Mouse (Mus musculus) hindbrain, embryonic 10.5 days (tissue): Measurements from ENCODE around the gene Ctsd. TPM values are rescaled to one million over a fixed set of nuclear protein-coding genes. Genes with fewer than 3 reads are reported as not detected.

ENCODE experiments used
- DNase-seq: peaks from one replicate; pipeline ENCODE4 v3.0.0-alpha.2; 2017; ENCODE audit warnings: low spot score
- H3K27ac ChIP-seq: fragments of 300-500 bp; sonication (generic); 2 replicates; pipeline ENCODE4 v1.5.1; 2016; ENCODE audit warnings: mild to moderate bottlenecking, moderate library complexity
- H3K27me3 ChIP-seq: fragments of 300-500 bp; sonication (generic); 2 replicates; pipeline ENCODE4 v1.6.1; 2016; ENCODE audit warnings: mild to moderate bottlenecking; ENCODE audit not compliant: poor library complexity, insufficient read depth, severe bottlenecking
- H3K36me3 ChIP-seq: fragments of 300-500 bp; sonication (generic); 2 replicates; pipeline ENCODE4 v1.6.1; 2016; ENCODE audit warnings: mild to moderate bottlenecking, moderate library complexity
- H3K4me1 ChIP-seq: fragments of 300-500 bp; sonication (generic); replicated peaks from 2 replicates; pipeline ENCODE4 v1.6.1; 2016; ENCODE audit warnings: mild to moderate bottlenecking
- H3K4me3 ChIP-seq: fragments of 300-500 bp; sonication (generic); 2 replicates; pipeline ENCODE4 v1.5.1; 2016; ENCODE audit warnings: mild to moderate bottlenecking, moderate library complexity
- H3K9me3 ChIP-seq: fragments of 300-500 bp; sonication (generic); 2 replicates; pipeline ENCODE4 v1.6.1; 2016; ENCODE audit warnings: mild to moderate bottlenecking, moderate library complexity
- WGBS: fragments of 180-500 bp; shearing (Covaris S2); methylation state at CpG from one replicate; pipeline ENCODE4 v1.1.7; 2016; 5-methylcytosine and 5-hydroxymethylcytosine counted together
- polyA plus RNA-seq: library from polyadenylated mRNA; unstranded; fragments of >200 nt; fragmentation: Nextera tagmentation; extraction: Ambion mirVana; gene quantifications from 2 replicates; pipeline ENCODE4 v1.2.1, GENCODE M21; 2016

Gene Ctsd
- polyA plus RNA-seq, 1 experiment from 2014 or later, result 198 TPM

GRCm38 (mm10) chr7:142395472-142395871 is 7.6 kb upstream of the Ctsd start:
- 82% methylated on average over 4 of the region's 4 CpGs for WGBS
- H3K27me3 ChIP-seq, result 0 out of 2 replicates have a peak, but pooled peaks cover 4% of the 10 kb centered on the region

GRCm38 (mm10) chr7:142394261-142395190 is 6.7 kb upstream of the Ctsd start:
- Histone ChIP-seq H3K9me3 (no peaks in the 10 kb centered on the region), H3K36me3 (no peaks in the 10 kb centered on the region), H3K27me3 (0 out of 2 replicates have a peak, but pooled peaks cover 8% of the 10 kb centered on the region), H3K4me3 (no peak overlapping the region), H3K4me1 (peaks cover 13% of the 10 kb centered on the region; the same call in 1 of the 2 replicates), H3K27ac (no peak overlapping the region)
- WGBS, result 71% methylated on average over 6 of the region's 6 CpGs
- DNase-seq, result no peak

More at GRCm38 (mm10) chr7:142395472-142395871, 7.6 kb upstream of the Ctsd start:
- Histone ChIP-seq H3K27ac (no peak overlapping the region), H3K36me3 (no peaks in the 10 kb centered on the region), H3K9me3 (no peaks in the 10 kb centered on the region), H3K4me1 (peaks cover 16% of the 10 kb centered on the region; the same call in 1 of the 2 replicates), H3K4me3 (no peak overlapping the region)
- no peak for DNase-seq

GRCm38 (mm10) chr7:142393191-142393590 is 5.4 kb upstream of the Ctsd start:
- peak overlapping the region; percentile 37 for H3K27ac ChIP-seq
- 0 out of 2 replicates have a peak, but pooled peaks cover 8% of the 10 kb centered on the region for H3K27me3 ChIP-seq
- peaks cover 13% of the 10 kb centered on the region; the same call in 1 of the 2 replicates for H3K4me1 ChIP-seq
- H3K9me3 ChIP-seq, result no peaks in the 10 kb centered on the region
- H3K4me3 ChIP-seq, result no peak overlapping the region
- no peaks in the 10 kb centered on the region for H3K36me3 ChIP-seq
- 28% methylated on average over 4 of the region's 4 CpGs for WGBS
- no peak for DNase-seq

GRCm38 (mm10) chr7:142391609-142392008 is 3.8 kb upstream of the Ctsd start:
- no peaks in the 10 kb centered on the region for H3K36me3 ChIP-seq
- H3K4me3 ChIP-seq, result no peak overlapping the region
- H3K4me1 ChIP-seq, result peaks cover 20% of the 10 kb centered on the region
- no peak for DNase-seq
- 0 out of 2 replicates have a peak, but pooled peaks cover 6% of the 10 kb centered on the region for H3K27me3 ChIP-seq
- WGBS, result 70% methylated on average over 4 of the region's 4 CpGs
- H3K9me3 ChIP-seq, result no peaks in the 10 kb centered on the region
- no peak overlapping the region for H3K27ac ChIP-seq

GRCm38 (mm10) chr7:142391108-142391507 is 3.3 kb upstream of the Ctsd start:
- WGBS, result 81% methylated on average over 3 of the region's 3 CpGs
- Histone ChIP-seq H3K4me3 (no peak overlapping the region), H3K36me3 (no peaks in the 10 kb centered on the region), H3K4me1 (peaks cover 25% of the 10 kb centered on the region), H3K27me3 (0 out of 2 replicates have a peak, but pooled peaks cover 6% of the 10 kb centered on the region), H3K27ac (no peak overlapping the region), H3K9me3 (no peaks in the 10 kb centered on the region)
- no peak for DNase-seq

GRCm38 (mm10) chr7:142389961-142390650 is 2.3 kb upstream of the Ctsd start:
- DNase-seq, result no peak
- no peaks in the 10 kb centered on the region for H3K9me3 ChIP-seq
- WGBS, result 84% methylated on average over 3 of the region's 3 CpGs
- no peak overlapping the region for H3K4me3 ChIP-seq
- H3K4me1 ChIP-seq, result peaks cover 31% of the 10 kb centered on the region
- H3K36me3 ChIP-seq, result peaks cover 5% of the 10 kb centered on the region
- H3K27me3 ChIP-seq, result 0 out of 2 replicates have a peak, but pooled peaks cover 6% of the 10 kb centered on the region
- no peak overlapping the region for H3K27ac ChIP-seq

GRCm38 (mm10) chr7:142388740-142389139 is 902 bp upstream of the Ctsd start:
- peak overlapping the region; percentile 92; the same call in 1 of the 2 replicates for H3K27ac ChIP-seq
- WGBS, result 91% methylated on average over 2 of the region's 2 CpGs

GRCm38 (mm10) chr7:142388198-142388597 is 360 bp upstream of the Ctsd start:
- Histone ChIP-seq H3K27me3 (0 out of 2 replicates have a peak, but pooled peaks cover 6% of the 10 kb centered on the region), H3K9me3 (no peaks in the 10 kb centered on the region), H3K4me1 (peaks cover 31% of the 10 kb centered on the region), H3K4me3 (peak overlapping the region; percentile 92), H3K36me3 (peaks cover 25% of the 10 kb centered on the region), H3K27ac (peak overlapping the region; percentile 92)
- no peak for DNase-seq
- WGBS, result 98% methylated on average over 1 of the region's 1 CpGs

More at GRCm38 (mm10) chr7:142388740-142389139, 902 bp upstream of the Ctsd start:
- Histone ChIP-seq H3K36me3 (peaks cover 19% of the 10 kb centered on the region), H3K4me3 (no peak overlapping the region), H3K27me3 (0 out of 2 replicates have a peak, but pooled peaks cover 6% of the 10 kb centered on the region), H3K9me3 (no peaks in the 10 kb centered on the region), H3K4me1 (peaks cover 31% of the 10 kb centered on the region)
- DNase-seq, result no peak

- DNase-seq, result no peak
- 65% methylated on average over 6 of the region's 6 CpGs for WGBS
- H3K27ac ChIP-seq, result peak overlapping the region; percentile 92
- H3K9me3 ChIP-seq, result no peaks in the 10 kb centered on the region
- H3K36me3 ChIP-seq, result peaks cover 39% of the 10 kb centered on the region
- 0 out of 2 replicates have a peak, but pooled peaks cover 6% of the 10 kb centered on the region for H3K27me3 ChIP-seq
- H3K4me1 ChIP-seq, result peaks cover 24% of the 10 kb centered on the region
- H3K4me3 ChIP-seq, result peak overlapping the region; percentile 92
These were observed 1.1 kb downstream of the Ctsd start for GRCm38 (mm10) chr7:142386621-142387201.

GRCm38 (mm10) chr7:142385742-142386403 is 2.0 kb downstream of the Ctsd start:
- H3K4me3 ChIP-seq, result peak overlapping the region; percentile 92

GRCm38 (mm10) chr7:142384306-142384705 is 3.5 kb downstream of the Ctsd start:
- DNase-seq, result no peak
- peaks cover 24% of the 10 kb centered on the region for H3K4me1 ChIP-seq
- H3K4me3 ChIP-seq, result no peak overlapping the region
- H3K27ac ChIP-seq, result no peak overlapping the region
- WGBS, result 91% methylated on average over 10 of the region's 10 CpGs
- H3K36me3 ChIP-seq, result peaks cover 63% of the 10 kb centered on the region
- no peaks in the 10 kb centered on the region for H3K9me3 ChIP-seq
- no peaks in the 10 kb centered on the region for H3K27me3 ChIP-seq

More at GRCm38 (mm10) chr7:142385742-142386403, 2.0 kb downstream of the Ctsd start:
- H3K27me3 ChIP-seq, result 0 out of 2 replicates have a peak, but pooled peaks cover 6% of the 10 kb centered on the region
- WGBS, result 91% methylated on average over 3 of the region's 3 CpGs
- 0 out of 2 replicates have a peak overlapping the region, but pooled peaks have one; percentile 92 for H3K27ac ChIP-seq
- H3K36me3 ChIP-seq, result peaks cover 48% of the 10 kb centered on the region
- peaks cover 24% of the 10 kb centered on the region for H3K4me1 ChIP-seq
- no peaks in the 10 kb centered on the region for H3K9me3 ChIP-seq
- no peak for DNase-seq

GRCm38 (mm10) chr7:142382567-142382966 is 5.3 kb downstream of the Ctsd start, which contains the start of gene Gm49369:
TSS of gene Gm49369 (minus strand) at chr7:142382667.
- Histone ChIP-seq H3K4me1 (peaks cover 20% of the 10 kb centered on the region), H3K9me3 (no peaks in the 10 kb centered on the region), H3K36me3 (peaks cover 81% of the 10 kb centered on the region), H3K27me3 (no peaks in the 10 kb centered on the region), H3K4me3 (no peak within 1 kb of the TSS), H3K27ac (no peak within 1 kb of the TSS)
- 95% methylated on average over 5 of the region's 5 CpGs for WGBS
- no peak for DNase-seq
